Mouse (Mus musculus) spleen, postnatal 14 days (tissue): ENCODE results near the gene Hnrnpa0.

Source experiments
- DNase-seq, 2 experiments: peaks; one replicate each; pipeline ENCODE4 v3.0.0; 2021 to 2022; ENCODE audit warnings: low spot score in 2 of 2

Hnrnpa0 gene

GRCm38 (mm10) chr13:58126862-58127765 lies 1.2 kb downstream of the Hnrnpa0 start:
- DNase-seq, result peak in 1 of 2 experiments; percentile 9

GRCm38 (mm10) chr13:58126126-58126525 lies 2.2 kb downstream of the Hnrnpa0 start:
- peak in 1 of 2 experiments; percentile 44 for DNase-seq

GRCm38 (mm10) chr13:58124989-58125388 lies 3.4 kb downstream of the Hnrnpa0 start:
- DNase-seq, result no peak

- DNase-seq, result no peak
Observed at GRCm38 (mm10) chr13:58124278-58124677, 4.1 kb downstream of the Hnrnpa0 start.

GRCm38 (mm10) chr13:58123381-58123780 lies 5.0 kb downstream of the Hnrnpa0 start:
- no peak for DNase-seq

GRCm38 (mm10) chr13:58122786-58123297 lies 5.5 kb downstream of the Hnrnpa0 start:
- no peak for DNase-seq

- DNase-seq, result peak; percentile 27 to 52
Observed at GRCm38 (mm10) chr13:58117318-58118017, 10.9 kb downstream of the Hnrnpa0 start.

- DNase-seq, result no peak
Observed at GRCm38 (mm10) chr13:58116801-58117200, 11.6 kb downstream of the Hnrnpa0 start.

GRCm38 (mm10) chr13:58115227-58115626 lies 13.1 kb downstream of the Hnrnpa0 start:
- DNase-seq, result no peak

- DNase-seq, result peak; percentile 21 to 41
Observed at GRCm38 (mm10) chr13:58113061-58113900, 15.1 kb downstream of the Hnrnpa0 start, which contains the start of gene Klhl3. Gene Klhl3, minus strand, starts transcription at chr13:58113592.

GRCm38 (mm10) chr13:58112601-58113041 lies 15.7 kb downstream of the Hnrnpa0 start:
- no peak for DNase-seq

GRCm38 (mm10) chr13:58112191-58112590 lies 16.2 kb downstream of the Hnrnpa0 start:
- DNase-seq, result no peak

GRCm38 (mm10) chr13:58111306-58111705 lies 17.1 kb downstream of the Hnrnpa0 start:
- DNase-seq, result no peak

- DNase-seq, result no peak
Observed at GRCm38 (mm10) chr13:58090643-58091042, 37.7 kb downstream of the Hnrnpa0 start.

GRCm38 (mm10) chr13:58084396-58084795 lies 44.0 kb downstream of the Hnrnpa0 start:
- no peak for DNase-seq

- DNase-seq, result no peak
Observed at GRCm38 (mm10) chr13:58083521-58083920, 44.8 kb downstream of the Hnrnpa0 start.

GRCm38 (mm10) chr13:58083048-58083447 lies 45.3 kb downstream of the Hnrnpa0 start:
- DNase-seq, result no peak

- no peak for DNase-seq
Observed at GRCm38 (mm10) chr13:58078361-58078760, 50.0 kb downstream of the Hnrnpa0 start.
